Mouse (Mus musculus): ENCODE results near the gene Cdc42ep3.

DNA sequence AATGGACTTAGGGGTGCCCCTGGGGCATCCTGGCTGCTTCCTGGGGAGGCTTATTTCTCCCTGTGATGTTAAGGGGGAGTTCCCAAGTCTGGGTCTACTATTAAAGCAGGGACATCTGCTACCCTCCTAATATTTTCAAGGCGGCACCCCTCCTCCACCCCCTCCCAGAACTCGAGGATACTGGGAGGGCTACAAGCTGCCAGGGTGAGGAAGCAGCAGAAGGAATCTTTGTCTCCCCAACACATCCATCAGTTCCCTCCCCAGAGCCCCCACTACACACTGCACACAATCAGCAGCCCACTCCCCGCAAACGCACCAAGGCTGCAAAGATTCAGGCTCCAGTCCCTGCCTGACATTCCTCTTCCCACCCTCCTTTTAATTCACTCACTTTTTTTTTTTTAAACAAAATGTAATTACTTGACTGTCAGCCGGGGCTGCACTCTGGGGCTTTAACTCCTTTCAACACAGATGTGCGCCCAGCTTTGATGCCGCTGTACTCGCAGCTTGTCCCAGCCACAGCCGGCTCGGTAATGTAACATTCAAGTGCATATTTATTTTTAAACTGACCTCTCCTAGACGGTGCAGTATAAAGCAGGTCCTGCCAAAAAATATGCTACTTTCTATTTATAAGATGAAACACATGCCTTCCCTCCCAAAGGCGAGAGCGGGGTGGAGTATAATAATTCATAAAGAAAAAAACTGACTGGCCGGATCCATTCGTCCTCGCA, 1.3 kb downstream of the Cdc42ep3 start:
- no peak for TF ChIP-seq CTCF (IDR thresholded peaks at IDR 0.05)
- TF ChIP-seq EP300 (IDR thresholded peaks at IDR 0.05; ENCODE audit: insufficient read depth, low read depth, low read length) = no peak
